Mouse (Mus musculus) spleen, adult 12 weeks (tissue): ENCODE measurements around the gene Gm17622.

Experiments used
- DNase-seq: peaks from one replicate; pipeline ENCODE4 v3.0.0; 2022; ENCODE audit warnings: low spot score

Gm17622 gene

GRCm38 (mm10) chr13:96490433-96490832 is at the start of gene Gm17622:
Gm17622 (plus strand) TSS chr13:96490733.
- no peak for DNase-seq

- DNase-seq: no peak
Measured at GRCm38 (mm10) chr13:96450205-96450856, 40.2 kb upstream of the Gm17622 start.

- DNase-seq: no peak
Measured at GRCm38 (mm10) chr13:96450869-96451268, 39.7 kb upstream of the Gm17622 start.

- no peak for DNase-seq
Measured at GRCm38 (mm10) chr13:96451386-96452140, 39.0 kb upstream of the Gm17622 start.

GRCm38 (mm10) chr13:96452621-96453020 is 37.9 kb upstream of the Gm17622 start:
- DNase-seq: no peak

GRCm38 (mm10) chr13:96454288-96454687 is 36.2 kb upstream of the Gm17622 start:
- DNase-seq: no peak

- no peak for DNase-seq
Measured at GRCm38 (mm10) chr13:96457566-96457965, 33.0 kb upstream of the Gm17622 start.

- DNase-seq: no peak
Measured at GRCm38 (mm10) chr13:96458018-96458417, 32.5 kb upstream of the Gm17622 start.

- DNase-seq: no peak
Measured at GRCm38 (mm10) chr13:96458606-96459005, 31.9 kb upstream of the Gm17622 start.

GRCm38 (mm10) chr13:96462644-96463043 is 27.9 kb upstream of the Gm17622 start:
- no peak for DNase-seq

- no peak for DNase-seq
Measured at GRCm38 (mm10) chr13:96465315-96465714, 25.2 kb upstream of the Gm17622 start.

GRCm38 (mm10) chr13:96468678-96469077 is 21.9 kb upstream of the Gm17622 start:
- DNase-seq: no peak

GRCm38 (mm10) chr13:96470556-96470955 is 20.0 kb upstream of the Gm17622 start:
- DNase-seq: no peak

GRCm38 (mm10) chr13:96470957-96471356 is 19.6 kb upstream of the Gm17622 start, which contains the start of gene Ankdd1b:
Ankdd1b (minus strand) TSS chr13:96471198.
- DNase-seq: no peak

- no peak for DNase-seq
Measured at GRCm38 (mm10) chr13:96477226-96477625, 13.3 kb upstream of the Gm17622 start.

GRCm38 (mm10) chr13:96478991-96479390 is 11.5 kb upstream of the Gm17622 start:
- no peak for DNase-seq

- DNase-seq: no peak
Measured at GRCm38 (mm10) chr13:96487230-96487629, 3.3 kb upstream of the Gm17622 start.

- DNase-seq: no peak
Measured at GRCm38 (mm10) chr13:96487968-96488367, 2.6 kb upstream of the Gm17622 start.

- DNase-seq: no peak
Measured at GRCm38 (mm10) chr13:96496630-96497029, 6.1 kb downstream of the Gm17622 start.

- DNase-seq: no peak
Measured at GRCm38 (mm10) chr13:96499891-96500290, 9.4 kb downstream of the Gm17622 start.

- DNase-seq: no peak
Measured at GRCm38 (mm10) chr13:96505661-96506060, 15.1 kb downstream of the Gm17622 start.

- DNase-seq: no peak
Measured at GRCm38 (mm10) chr13:96506313-96506712, 15.8 kb downstream of the Gm17622 start.

GRCm38 (mm10) chr13:96507541-96507940 is 17.0 kb downstream of the Gm17622 start:
- DNase-seq: no peak
